Mouse (Mus musculus): ENCODE results near the gene Cul3. TPM values are rescaled to one million over a fixed set of nuclear protein-coding genes. Genes with fewer than 3 reads are reported as not detected.

Cul3 gene
- total and polyA plus RNA-seq, 3 experiments: 65.5 to 237 (median 176) TPM

GRCm38 (mm10) chr1:80339425-80340021, 757 bp downstream of the Cul3 start:
- in situ Hi-C loops (cut with MboI; ENCODE audit: low pct_ligation_motif_present, low pct_unique_long_range_greater_than_20kb, low sequenced_read_pairs): no loop called here
- Histone ChIP-seq H3K4me3 (replicated peaks in 1 of 3; ENCODE audit: low read depth in 2 of 3, low read length in 2 of 3, poor library complexity in 1 of 3) (peak overlapping the region; percentile 88 to 100 (median 89)), H3K4me2 (ENCODE audit: insufficient read depth, low read depth, poor library complexity, severe bottlenecking) (peak overlapping the region; percentile 58), H3K79me2 (replicated peaks; ENCODE audit: control insufficient read depth, extremely low read depth, insufficient read depth, poor library complexity, severe bottlenecking) (peaks cover 40% of the 10 kb centered on the region), H3K4me1 (ENCODE audit: control insufficient read depth in 1 of 2, insufficient read depth in 2 of 2) (peaks cover 6 to 38% of the 10 kb centered on the region in 2 experiments; a peak in 3 of 4 replicates), H3K27me3 (replicated peaks) (no peaks in the 10 kb centered on the region), H3K9me3 (replicated peaks; ENCODE audit: low read length) (no peaks in the 10 kb centered on the region), H3K27ac (ENCODE audit: insufficient read depth, low read depth) (peak overlapping the region; percentile 56), H3K9ac (ENCODE audit: insufficient read depth, low read depth) (peak overlapping the region; percentile 100), H3K36me3 (replicated peaks in 1 of 2; ENCODE audit: control insufficient read depth in 1 of 2, insufficient read depth in 1 of 2, low read length in 1 of 2) (peaks cover 0 to 12% of the 10 kb centered on the region in 2 experiments)
- DNase-seq (ENCODE audit: extremely low read depth): no peak
- TF ChIP-seq SMC3 (IDR thresholded peaks at IDR 0.05; ENCODE audit: low read depth, low read length) (no peak), JUND (conservative IDR thresholded peaks at IDR 0.05; ENCODE audit: low read depth, low read length) (no peak), ZKSCAN1 (IDR thresholded peaks at IDR 0.05; ENCODE audit: borderline replicate concordance, low read depth, low read length) (no peak), E2F4 (IDR thresholded peaks at IDR 0.05; ENCODE audit: insufficient replicate concordance, low read depth, low read length) (no peak), ZMIZ1 (IDR thresholded peaks at IDR 0.05; ENCODE audit: low read depth, low read length) (no peak), USF1 (IDR thresholded peaks at IDR 0.05; ENCODE audit: low read depth, low read length) (no peak), PAX5 (IDR thresholded peaks at IDR 0.05; ENCODE audit: low read length) (no peak), ZNF384 (IDR thresholded peaks at IDR 0.05; ENCODE audit: low read depth, low read length) (no peak), POLR2AphosphoS2 (IDR thresholded peaks at IDR 0.05; ENCODE audit: low read depth, low read length) (no peak), CTCF (conservative IDR thresholded peaks at IDR 0.05 in 1 of 2, IDR thresholded peaks at IDR 0.05 in 1 of 2; ENCODE audit: low read depth in 2 of 2, low read length in 2 of 2) (no peak), NELFE (IDR thresholded peaks at IDR 0.05; ENCODE audit: low read depth, low read length) (no peak), POLR2A (IDR thresholded peaks at IDR 0.05; ENCODE audit: low read depth, low read length) (no peak), RAD21 (IDR thresholded peaks at IDR 0.05; ENCODE audit: low read depth, low read length) (no peak), ETS1 (conservative IDR thresholded peaks at IDR 0.05; ENCODE audit: low read depth, low read length) (no peak), HCFC1 (IDR thresholded peaks at IDR 0.05; ENCODE audit: low read depth, low read length) (no peak), IRF4 (IDR thresholded peaks at IDR 0.05; ENCODE audit: low read depth, low read length) (no peak), NRF1 (IDR thresholded peaks at IDR 0.05; ENCODE audit: low read depth, low read length) (0 out of 2 replicates have a peak, but pooled peaks have one; percentile 1), MAX (IDR thresholded peaks at IDR 0.05; ENCODE audit: low read length) (no peak), UBTF (IDR thresholded peaks at IDR 0.05; ENCODE audit: low read depth, low read length) (no peak), MAFK (IDR thresholded peaks at IDR 0.05; ENCODE audit: insufficient replicate concordance, low read length) (no peak), MAZ (IDR thresholded peaks at IDR 0.05; ENCODE audit: low read depth, low read length) (0 out of 2 replicates have a peak, but pooled peaks have one; percentile 11), TBP (conservative IDR thresholded peaks at IDR 0.05; ENCODE audit: low read depth, low read length) (no peak), CHD1 (IDR thresholded peaks at IDR 0.05; ENCODE audit: low read depth, low read length) (no peak), EP300 (IDR thresholded peaks at IDR 0.05; ENCODE audit: low read length) (no peak), KAT2A (IDR thresholded peaks at IDR 0.05; ENCODE audit: insufficient replicate concordance, low read length) (no peak), SIN3A (IDR thresholded peaks at IDR 0.05; ENCODE audit: low read length) (peak; percentile 79), GABPA (IDR thresholded peaks at IDR 0.05; ENCODE audit: insufficient replicate concordance, low read depth, low read length) (no peak), USF2 (conservative IDR thresholded peaks at IDR 0.05; ENCODE audit: low read depth, low read length) (no peak), BHLHE40 (IDR thresholded peaks at IDR 0.05; ENCODE audit: low read depth, low read length) (no peak), JUN (IDR thresholded peaks at IDR 0.05; ENCODE audit: insufficient read depth, low read depth, low read length) (no peak), RCOR1 (conservative IDR thresholded peaks at IDR 0.05; ENCODE audit: low read depth, low read length) (no peak), MXI1 (IDR thresholded peaks at IDR 0.05; ENCODE audit: low read depth, low read length) (peak; percentile 46), ELF1 (IDR thresholded peaks at IDR 0.05; ENCODE audit: low read depth, low read length) (no peak), CHD2 (IDR thresholded peaks at IDR 0.05; ENCODE audit: low read length) (no peak), ZC3H11A (IDR thresholded peaks at IDR 0.05; ENCODE audit: low read depth, low read length) (no peak), MYC (IDR thresholded peaks at IDR 0.05; ENCODE audit: low read depth, low read length) (0 out of 2 replicates have a peak, but pooled peaks have one; percentile 41), TCF12 (IDR thresholded peaks at IDR 0.05; ENCODE audit: low read depth, low read length) (no peak), MEF2A (IDR thresholded peaks at IDR 0.05; ENCODE audit: borderline replicate concordance, low read depth, low read length) (no peak)
- dilution Hi-C loops (cut with MboI; ENCODE audit: extremely low pct_ligation_motif_present, extremely low pct_unique_long_range_greater_than_20kb, low sequenced_read_pairs): no loop called here

Data from CH12.LX (cell line).